Mouse (Mus musculus) B cell, adult 2 months (primary cell): ENCODE results near the gene Zbtb2.

Experiments used
- DNase-seq, 2 experiments: peaks; one replicate each; pipeline ENCODE4 v3.0.0; 2022

The Zbtb2 gene

DNA sequence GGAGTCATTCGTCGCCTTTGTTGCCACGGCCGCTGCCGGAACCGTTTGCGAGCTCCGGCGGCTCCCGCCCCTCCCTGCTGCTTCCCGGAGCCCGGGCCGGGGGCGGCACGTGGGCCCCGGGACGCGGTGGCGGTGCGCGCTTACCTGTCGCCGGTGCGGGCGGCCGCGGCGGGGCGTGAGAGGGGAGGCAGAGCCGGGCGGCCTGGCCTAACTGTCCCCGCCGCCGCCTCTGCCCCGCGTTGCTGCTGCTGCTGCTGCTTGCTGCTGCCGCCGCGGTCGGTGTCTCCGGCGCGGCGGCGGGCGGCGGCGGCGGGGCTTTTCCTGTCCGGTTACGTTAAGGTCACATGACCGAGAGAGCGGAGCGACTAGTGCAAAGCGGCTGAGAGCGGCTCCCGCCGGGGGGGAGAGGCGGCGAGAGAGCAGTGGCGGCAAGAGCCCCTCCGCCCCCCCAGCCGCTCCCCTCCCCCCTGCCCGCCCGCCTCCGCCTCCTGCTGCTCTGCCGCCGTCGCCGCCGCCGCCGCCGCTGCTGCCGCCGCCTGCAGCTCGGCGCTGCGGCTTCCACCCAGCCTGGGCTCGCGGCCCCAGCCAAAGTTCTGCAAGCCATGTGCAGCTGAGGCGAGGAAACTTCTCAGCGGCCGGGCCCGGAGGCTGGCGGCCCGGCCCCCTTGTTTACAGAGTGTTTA is at the start of gene Zbtb2:
Zbtb2 (minus strand) TSS at position 408 of the 683 bp plus-strand sequence.
- peak; percentile 60 to 65 for DNase-seq

DNA sequence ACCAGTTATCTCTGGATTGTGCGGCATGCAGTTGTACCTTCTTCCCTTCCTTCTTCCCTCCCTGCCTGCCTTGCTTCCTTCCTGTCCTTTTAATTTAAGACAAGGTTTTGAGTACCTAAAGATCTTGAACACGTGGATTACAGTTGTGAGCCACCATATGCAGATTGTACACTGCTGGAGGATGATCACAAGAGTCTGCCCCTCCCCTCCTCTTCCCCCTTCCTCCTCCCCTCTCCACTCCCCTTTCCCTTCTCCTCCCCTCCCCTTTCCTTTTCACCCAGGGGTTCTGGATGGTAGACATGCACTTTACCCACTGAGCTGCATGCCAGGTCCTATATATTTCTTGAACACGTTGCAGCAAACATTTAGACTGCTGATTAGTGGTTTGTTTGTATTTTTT is 47.5 kb upstream of the Zbtb2 start:
- no peak for DNase-seq

DNA sequence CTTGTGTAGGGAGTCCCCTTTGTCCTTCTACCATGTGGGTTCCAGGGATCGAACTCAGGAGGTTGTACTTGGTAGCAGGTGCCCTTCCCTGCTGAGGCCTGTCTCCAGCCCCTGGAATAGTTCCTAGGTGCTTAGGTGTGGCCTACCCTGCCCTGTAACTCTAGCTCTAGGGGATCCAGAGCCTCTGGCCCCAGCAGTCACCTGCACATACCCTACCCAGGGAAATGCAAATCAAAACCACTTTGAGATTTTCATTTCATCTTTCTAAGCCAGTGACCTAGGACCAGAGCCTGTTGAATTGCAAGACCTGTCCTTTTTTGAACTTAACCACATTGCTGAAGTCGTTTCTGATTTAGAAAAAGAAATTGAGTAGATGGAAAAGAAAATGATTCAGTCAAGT is 46.0 kb upstream of the Zbtb2 start:
- peak; percentile 12 to 19 for DNase-seq

DNA sequence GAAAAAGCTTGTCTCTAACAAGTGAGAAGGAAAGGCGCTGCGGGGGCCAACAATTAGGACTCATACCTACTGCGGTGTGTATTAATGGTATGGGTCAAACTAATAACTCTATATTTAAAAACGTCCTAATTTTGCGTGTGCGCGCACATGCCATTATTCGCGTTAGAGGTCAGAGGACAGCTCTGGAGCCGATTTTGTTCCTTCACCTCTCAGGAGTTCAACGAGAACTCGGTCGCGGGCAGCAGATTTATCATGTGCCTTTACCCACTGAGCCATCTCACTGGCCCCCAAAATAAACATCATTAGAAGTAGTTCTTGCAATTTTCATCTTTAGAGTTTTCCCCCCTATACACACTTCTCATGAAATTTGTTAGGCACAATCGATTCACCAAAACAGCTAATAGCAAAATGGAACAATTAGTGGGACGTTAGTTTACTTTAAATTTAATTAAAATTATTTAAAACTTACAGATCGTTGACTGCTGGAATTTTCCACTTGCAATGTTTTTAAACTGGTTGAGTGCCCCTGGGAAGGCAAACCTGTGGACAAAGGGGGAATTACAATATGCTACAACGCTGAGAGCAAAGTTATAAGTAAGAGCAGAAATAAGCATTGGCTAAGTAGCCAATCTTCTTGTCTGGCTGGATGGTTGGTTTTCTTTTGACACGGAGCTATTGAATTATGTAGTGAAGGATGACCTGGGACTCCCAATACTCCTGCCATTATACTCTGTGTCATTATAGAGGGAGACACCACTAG is 45.3 kb upstream of the Zbtb2 start:
- DNase-seq, result peak; percentile 12 to 17

DNA sequence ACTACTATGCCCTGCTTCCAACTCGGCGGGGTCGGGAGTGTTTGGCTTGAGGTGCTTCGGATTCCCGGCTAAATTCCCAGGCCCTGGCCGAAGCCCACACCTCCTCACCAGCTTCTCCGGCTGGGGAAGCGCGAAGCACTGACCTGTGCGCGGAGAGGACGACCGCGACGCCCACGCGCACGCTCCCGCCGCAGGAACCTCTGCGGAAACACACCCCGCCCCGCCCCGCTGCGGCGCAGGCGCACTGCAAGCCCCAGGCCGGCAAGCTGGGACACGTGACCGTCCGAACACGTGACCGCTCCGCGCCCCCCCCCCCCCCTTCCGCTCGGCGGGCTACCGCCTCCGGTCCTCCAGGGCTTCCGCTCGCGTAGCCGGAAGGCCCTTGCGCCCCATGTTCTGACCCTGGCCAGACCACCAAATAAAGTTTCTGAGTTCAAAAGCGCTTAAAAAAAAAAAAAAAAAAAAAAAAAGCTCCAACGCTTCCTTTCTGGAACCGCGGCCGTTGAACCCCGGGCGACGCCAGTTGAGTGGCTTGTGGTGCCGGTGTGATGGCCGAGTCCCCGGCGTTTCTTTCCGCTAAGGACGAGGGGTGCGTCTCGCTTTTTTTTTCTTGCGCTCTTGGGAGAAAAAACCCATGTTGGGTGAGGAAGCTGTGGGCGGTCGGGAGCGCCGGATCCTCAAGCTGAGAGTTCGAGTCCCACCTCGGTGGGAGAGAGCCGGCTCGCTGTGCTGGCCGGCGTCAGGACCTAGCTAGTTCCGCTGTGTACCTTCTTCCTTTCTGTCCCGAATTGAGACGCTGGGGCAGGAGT is 44.4 kb upstream of the Zbtb2 start, which contains the start of the genes Rmnd1 and Armt1:
Rmnd1 (minus strand) TSS at position 266 of the 809 bp plus-strand sequence.
Armt1 (plus strand) TSS at position 345 of the 809 bp plus-strand sequence.
- peak; percentile 95 to 96 for DNase-seq

DNA sequence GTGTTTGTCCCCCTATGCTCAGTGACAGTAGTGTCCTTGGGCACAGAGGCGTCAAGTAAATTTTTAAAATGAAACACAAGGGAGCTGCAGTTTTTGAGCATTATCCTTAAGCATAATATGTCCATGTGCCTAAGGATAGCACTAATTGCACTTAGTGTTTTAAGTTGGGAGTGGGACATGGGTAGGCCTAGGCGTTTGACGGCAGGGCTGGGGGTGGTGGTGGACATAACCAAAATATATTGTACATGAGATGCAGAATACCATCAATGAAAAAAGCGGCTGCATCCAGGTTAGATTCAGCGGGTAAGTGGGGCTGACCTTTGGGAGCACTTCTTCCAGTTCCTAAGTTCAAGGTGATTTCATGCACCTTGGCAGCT is 43.8 kb upstream of the Zbtb2 start:
- no peak for DNase-seq

DNA sequence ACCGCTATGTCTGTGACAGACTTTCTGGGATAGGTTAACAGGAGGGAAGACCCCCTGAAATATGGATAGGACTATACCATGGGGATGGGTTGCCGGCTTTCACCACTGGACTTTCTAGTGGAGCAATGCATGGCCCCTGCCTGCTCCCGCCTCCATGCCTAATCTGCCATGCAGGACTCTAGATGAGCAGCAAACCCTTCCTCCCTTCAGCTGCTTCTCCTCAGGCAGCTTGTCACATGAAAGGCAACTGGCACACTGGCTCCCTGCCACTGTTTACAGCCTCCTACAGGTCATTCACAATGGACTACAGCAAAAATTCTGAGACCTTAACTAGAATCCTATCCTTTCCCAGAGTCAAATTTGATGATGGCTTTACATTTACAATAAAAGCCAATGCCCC is 42.9 kb upstream of the Zbtb2 start:
- DNase-seq, result no peak

DNA sequence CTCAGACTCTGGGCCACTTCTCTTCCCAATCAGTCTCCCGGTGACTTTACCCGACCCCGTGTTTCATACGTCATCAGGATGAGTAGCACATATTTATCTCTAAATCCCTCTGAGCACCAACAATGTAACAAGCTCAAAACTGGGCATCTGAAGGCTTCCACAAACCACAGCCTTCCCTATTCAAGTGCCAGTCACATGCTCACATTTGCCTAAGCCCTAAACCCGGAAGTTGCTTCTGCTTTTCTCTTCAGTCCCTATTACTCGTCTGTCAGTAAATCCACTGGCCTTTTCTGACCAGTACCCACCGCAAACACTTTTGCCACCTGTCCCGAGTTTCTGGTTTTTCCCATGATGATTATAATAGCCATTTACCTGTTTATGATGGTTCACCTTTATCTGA is 42.5 kb upstream of the Zbtb2 start:
- peak; percentile 9 to 15 for DNase-seq

DNA sequence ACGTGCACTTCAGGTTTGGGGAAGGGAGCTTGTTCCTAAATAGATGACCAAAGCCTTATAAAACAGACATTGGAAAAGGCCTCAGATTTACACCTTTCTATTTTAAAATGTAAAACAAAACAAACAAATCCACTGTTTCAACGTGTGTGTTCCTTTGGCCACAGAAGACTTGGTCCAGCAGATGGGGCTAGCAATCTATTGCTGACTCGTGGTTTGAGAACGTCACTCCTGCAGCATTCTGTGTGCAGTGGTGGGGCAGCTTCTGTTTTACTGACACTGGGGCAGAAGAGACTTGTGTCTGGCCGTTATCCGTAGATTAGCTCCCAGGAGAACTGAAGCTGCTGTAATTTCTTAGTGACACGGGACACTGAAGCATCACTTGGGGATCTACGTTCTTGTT is 37.3 kb upstream of the Zbtb2 start:
- peak; percentile 30 to 44 for DNase-seq

DNA sequence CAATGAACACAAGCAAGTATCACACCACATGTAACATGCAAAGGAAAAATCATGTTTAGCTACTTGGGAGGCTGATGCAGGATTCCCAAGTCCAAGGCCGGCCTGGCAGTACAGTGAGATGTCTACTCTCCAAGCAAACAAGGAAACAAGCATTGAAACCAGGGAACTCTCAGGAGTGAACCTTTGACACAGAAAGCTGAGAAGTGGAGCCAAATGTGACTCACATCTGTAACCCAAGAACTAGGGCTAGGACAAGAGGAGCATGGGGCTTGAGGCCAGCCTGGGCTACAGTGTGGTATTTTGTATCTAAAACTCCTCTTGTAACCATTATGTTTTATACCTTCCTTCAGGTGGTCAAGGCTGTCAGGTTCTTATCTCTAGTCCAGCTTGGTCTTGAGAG is 19.3 kb upstream of the Zbtb2 start:
- no peak for DNase-seq

DNA sequence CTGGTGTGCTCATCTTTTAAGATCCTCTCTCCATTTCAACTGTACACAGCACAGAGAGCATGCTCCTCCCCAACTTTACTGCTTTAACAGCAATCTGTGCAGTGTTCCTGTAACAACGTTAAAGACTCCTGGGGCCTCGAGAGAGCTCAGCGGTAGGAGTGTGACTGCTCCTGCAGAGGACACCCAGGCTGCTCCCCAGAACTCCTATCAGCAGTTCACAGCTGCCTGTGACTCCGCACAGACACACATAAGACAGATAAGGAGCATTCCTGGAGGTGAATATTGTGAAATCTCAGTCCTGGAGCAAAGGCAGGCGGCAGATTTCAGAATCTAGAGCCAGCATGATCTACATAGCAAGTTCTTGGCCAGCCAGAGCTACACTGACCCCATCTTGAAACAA is 17.6 kb upstream of the Zbtb2 start:
- no peak for DNase-seq

DNA sequence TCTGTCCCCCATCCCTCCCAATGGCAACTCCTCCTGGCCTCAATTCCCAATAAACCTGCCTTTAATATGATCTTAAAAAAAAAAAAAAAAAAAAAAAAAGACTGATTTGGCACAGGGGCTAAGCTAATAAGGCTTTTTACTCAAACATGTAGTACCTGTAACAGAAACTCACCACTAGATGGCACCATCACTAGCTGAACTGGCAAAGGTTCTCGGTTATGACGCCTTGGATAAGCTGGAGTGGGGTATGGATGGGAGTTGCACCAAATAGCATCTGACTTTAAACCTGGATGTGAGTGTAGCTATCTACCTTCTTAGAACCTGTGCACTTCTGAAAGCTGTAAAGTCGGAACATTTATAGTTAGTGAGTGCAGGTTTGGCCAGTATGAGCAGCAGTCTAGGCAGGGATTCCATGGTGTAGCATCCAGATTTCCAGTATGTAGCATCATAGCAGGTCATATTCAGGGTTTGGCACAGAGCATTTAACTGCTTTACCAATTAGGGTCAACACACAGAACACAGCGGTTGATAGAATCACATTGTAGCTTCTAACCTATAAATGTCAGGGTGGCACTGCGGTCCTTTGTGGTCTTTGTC is 17.1 kb upstream of the Zbtb2 start:
- DNase-seq, result peak; percentile 57 to 62

DNA sequence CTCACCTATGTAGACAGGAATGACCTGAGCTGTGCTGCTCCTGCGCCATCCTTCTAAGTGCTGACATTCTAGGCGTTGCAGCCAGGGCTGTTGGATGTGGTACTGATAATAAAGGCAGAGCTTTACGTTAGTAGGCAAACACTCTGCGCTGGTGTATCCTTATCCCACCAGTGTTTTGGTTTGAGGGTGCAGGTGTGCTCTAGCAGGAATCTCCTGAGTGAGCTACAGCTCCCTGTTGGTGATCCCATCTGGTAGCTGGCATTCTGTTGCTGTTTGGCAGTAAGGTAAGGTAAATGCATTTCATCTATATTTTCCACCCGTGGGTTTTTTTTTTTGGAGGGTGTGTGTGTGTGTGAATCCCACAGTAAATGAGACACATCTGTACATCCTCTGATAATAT is 10.2 kb upstream of the Zbtb2 start:
- no peak for DNase-seq

DNA sequence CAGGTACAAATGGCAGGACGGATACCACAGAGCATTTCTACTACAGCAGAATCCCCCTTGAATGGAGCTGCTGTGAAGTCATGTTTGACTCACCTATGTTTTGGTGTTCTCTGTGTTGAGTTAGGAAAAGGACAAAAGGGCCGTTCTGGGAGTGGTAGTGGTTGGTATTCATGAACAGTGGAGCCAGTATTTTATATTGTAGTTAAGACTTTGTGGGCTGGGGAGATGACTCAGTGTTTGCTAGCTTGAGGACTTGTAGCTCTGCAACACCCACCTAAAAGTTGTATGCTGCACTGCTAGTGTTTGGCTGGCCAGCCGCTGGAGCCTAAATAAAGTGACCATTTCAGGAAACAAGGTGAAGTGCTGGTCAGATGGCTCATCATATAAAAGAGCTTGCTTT is 7.4 kb upstream of the Zbtb2 start:
- DNase-seq, result no peak

DNA sequence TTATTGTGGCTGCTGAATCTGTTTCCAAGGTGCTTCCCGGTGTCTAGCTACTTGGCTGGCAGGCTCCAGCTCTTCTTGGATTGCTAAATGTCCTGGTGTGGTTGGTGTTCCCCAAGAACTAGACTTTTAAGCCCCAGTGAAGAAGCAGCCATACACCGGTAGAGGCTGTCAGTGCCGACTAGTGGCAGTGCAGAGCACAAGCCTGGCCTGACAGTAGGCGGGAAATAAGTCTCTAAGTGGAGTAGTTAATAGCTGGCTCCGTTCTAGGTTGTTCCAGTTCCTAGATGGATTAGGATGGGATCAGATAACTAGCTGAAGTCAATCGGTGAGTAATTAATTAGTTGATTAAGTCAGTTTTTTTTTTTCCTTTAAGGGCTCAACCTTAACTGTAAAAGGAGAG is 3.9 kb upstream of the Zbtb2 start:
- DNase-seq, result peak; percentile 45

DNA sequence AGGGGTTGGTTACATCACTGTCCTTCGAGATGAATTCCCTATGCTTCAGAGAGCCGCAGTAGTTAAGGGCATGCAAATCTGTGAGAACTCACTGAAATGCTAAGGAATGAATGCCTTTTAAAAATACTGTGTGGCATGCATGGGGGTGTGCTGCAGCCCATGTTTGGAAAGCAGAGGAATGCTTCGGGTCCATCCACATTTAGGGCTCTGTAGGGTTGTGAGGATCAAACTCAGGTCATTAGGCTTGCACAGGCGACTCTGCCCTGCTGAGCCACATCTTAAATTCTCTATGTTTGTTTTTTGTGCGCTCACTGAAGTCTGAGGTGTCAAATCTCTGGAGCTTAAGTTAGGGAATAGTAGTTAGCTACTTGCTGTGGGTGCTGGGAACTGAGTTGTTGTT is 3.2 kb upstream of the Zbtb2 start:
- DNase-seq, result no peak

DNA sequence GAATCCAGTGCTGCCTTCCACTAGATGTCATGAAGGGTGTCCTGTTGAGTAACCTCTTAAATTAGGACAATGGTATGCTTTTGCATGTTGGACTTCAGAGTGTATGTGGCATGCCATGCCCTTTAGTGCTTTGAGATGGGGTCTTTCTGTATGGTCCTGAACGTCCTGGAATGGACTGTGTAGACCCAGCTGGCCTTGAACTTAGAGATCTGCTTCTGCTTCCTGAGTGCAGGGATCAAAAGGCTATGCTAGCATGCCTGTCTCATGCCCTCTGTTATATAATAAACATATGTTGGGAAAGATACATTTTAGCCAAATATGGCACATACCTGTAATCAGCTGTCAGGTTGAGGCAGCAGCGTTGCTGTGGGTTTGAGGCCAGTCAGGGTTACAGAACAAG is 2.6 kb upstream of the Zbtb2 start:
- DNase-seq, result no peak

DNA sequence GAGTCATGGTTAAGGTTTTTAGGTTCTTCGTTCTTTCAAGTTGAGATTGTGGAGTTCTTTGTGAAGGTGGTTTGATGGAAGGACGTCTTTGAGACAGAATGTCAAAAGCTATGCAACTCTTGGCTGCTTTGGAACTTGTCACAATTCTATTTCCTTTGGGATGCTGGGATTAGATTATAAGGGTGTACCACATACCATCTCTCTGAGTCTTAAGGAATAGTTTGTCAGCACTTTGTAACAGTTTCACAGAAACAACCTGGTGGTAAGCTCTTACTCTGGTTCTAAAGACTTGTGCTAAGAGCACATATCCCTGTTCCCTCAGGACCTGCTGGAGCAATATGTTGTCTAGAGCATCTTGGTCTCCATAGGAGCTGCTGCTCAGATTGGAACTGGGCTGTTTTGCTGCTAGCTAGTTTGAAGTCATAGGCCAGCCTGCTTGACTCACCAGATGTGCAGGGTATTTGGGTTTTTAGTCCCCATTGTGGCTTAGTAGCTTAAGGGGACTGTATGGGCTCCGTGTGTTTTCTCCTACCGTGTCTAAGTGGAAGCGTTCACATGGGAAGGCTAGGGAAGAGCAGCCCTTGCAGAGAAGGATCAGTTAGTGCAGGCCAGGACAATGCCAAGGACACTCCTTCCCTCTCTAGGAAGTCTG is 1.7 kb upstream of the Zbtb2 start:
- DNase-seq, result no peak

DNA sequence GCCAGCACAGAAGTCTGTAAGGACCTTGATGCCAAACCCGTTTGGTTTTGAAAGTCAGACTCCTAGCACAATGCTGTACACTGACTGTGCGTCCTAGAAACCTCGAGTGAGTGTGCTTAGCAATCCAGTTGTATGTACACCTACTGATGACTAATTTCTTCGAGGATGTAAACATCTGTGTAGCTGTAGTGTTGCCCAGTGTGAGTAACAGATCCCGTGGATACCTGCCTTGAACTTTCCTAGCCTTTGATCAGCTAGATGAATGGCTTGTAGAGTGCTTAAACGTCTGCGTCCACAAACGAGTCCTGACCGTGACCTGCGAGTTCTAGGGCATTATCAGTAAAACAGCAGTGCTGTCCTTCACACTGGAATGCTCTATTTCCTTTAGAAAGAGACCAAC is 1.1 kb upstream of the Zbtb2 start:
- no peak for DNase-seq

DNA sequence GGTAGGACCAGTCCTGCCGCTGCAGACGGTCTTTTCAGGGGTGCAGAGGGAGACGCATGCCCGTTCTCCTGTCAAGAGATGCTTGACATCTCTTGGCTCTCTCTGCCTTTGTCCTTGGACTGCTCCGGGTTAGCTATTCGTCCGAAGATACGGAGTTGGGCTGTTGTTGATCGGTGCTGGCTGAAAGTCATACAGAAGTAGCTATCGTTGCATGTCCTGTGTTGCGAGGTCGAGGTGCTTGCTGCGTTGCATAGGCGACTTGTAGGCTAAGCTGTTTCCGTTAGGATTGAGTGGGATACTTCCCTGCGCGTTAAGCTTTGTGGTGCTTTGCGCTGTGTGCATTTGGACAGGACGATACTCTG is 457 bp upstream of the Zbtb2 start:
- no peak for DNase-seq

DNA sequence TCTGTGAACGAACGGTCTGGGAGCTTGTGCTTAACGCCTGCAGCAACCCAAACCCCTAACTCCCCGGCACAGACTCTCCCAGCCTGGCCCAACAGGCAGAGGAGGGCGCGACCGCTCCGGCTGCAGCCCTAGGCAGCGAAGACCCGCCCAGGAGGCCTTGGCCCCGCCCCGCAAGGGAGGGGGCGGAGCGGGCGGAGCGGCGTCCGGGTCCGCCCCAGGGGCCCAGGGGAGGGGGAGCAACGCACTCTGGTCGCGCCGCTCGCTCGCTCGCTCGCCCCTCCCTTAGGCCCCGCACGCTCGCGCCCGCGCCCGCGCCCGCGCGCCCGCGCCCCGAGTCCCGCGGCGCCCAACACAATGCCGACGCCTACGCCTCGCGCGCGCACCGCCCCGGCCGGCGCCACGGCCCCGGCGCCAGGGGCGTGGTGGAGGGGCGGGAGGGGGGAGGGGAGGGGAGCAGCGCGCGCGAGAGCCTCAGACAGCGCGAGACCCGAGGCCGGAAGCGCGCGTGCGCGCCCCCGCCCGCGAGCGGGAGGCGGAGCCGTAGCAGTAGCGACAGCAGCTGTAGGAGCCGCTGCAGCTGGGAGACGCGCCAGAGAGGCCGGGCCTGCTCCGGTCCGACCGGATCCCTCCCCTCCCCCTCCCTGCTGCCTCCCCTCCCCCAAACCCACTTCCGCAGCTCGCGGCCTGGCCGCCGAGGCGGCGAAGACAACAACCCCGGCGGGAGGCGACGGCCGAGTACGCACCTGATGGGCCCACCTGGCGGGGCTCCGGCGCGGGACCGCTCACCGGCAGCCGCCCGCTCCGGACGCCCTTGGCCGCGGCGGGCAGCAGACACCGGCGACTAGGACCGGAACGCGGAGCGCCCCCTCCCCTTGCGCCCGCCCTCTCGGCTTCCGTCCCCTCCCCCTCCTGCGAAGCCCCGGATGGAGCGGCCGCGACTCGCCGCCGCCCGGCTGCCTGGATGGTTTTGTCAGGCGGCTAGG is 1.0 kb downstream of the Zbtb2 start:
- DNase-seq, result peak; percentile 95

DNA sequence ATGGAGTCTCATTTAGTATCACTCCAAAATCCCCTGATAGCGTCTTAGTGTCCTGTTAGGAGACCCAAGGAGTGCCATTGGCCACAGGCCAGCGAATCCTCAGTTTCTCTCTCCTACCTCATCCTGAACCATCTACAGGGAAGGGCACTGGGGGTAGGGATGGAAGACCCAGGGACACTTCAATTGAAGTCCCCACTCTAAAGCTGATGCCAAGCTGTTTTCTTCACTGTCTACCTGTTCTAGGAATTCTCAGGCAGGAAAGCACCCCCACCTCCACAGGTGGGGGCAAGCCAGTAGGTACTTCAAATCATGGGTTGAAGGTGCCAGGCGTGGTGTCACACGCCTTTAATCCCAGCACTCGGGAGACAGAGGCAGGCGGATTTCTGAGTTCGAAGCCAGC is 3.7 kb downstream of the Zbtb2 start:
- no peak for DNase-seq
